Mouse (Mus musculus): ENCODE measurements around the gene Zfp993. TPM values are rescaled to one million over a fixed set of nuclear protein-coding genes. Genes with fewer than 3 reads are reported as not detected.

Zfp993 gene
- 1 to 10 TPM; 2.6 to 3.4 TPM for total RNA-seq (2023)

GRCm38 (mm10) chr4:146610774-146611400 is at the start of gene Zfp993:
Gene Zfp993, plus strand, starts transcription at chr4:146610961.

Other genes starting within 250 kb of the Zfp993 start
- gene Zfp992, start 161.9 kb upstream of the Zfp993 start, total RNA-seq (2023): 1 to 10 TPM; 4.3 to 5.4 TPM
- gene Zfp981, start 108.9 kb upstream of the Zfp993 start, total RNA-seq (2023): under 1 TPM; 0.26 to 0.29 TPM

All from neutrophil, adult 83 days (primary cell).